Mouse (Mus musculus): ENCODE data around the gene Tpi1. TPM values are rescaled to one million over a fixed set of nuclear protein-coding genes. Genes with fewer than 3 reads are reported as not detected.

Tpi1 gene
- polyA plus RNA-seq, 1 experiment from 2014 or later: 1,271 TPM

DNA sequence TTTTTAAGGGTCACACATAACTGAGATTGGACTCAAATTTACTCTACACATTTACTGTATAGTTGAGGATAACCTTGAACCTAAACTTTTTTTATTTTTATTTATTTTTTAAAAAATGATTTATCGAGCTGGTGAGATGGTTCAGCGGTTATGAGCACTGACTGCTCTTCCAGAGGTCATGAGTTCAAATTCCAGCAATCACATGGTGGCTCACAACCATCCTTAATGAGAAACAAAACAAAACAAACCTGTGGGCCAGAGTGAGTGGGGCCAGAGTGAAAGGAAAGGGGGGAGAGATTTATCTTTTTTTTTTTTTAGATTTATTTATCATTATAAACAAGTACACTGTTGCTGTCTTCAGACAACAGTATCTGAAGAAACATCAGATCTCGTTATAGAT, 22.2 kb downstream of the Tpi1 start:
- ATAC-seq: no peak
- Histone ChIP-seq H3K9ac (ENCODE audit: low read depth, low read length) (no peak overlapping the region), H3K36me3 (ENCODE audit: control insufficient read depth, insufficient read depth, low read length) (no peaks in the 10 kb centered on the region), H3K9me3 (ENCODE audit: control insufficient read depth, low read length) (no peaks in the 10 kb centered on the region), H3K27ac (ENCODE audit: low read length) (no peak overlapping the region), H3K4me2 (ENCODE audit: low read depth, low read length) (no peak overlapping the region), H3K27me3 (replicated peaks; ENCODE audit: control insufficient read depth, insufficient read depth, low read length) (no peaks in the 10 kb centered on the region), H3K4me1 (ENCODE audit: control insufficient read depth, insufficient read depth, low read length) (no peaks in the 10 kb centered on the region), H3K4me3 (ENCODE audit: low read length) (no peak overlapping the region)
- 79% methylated on average over 3 of the region's 3 CpGs for WGBS

DNA sequence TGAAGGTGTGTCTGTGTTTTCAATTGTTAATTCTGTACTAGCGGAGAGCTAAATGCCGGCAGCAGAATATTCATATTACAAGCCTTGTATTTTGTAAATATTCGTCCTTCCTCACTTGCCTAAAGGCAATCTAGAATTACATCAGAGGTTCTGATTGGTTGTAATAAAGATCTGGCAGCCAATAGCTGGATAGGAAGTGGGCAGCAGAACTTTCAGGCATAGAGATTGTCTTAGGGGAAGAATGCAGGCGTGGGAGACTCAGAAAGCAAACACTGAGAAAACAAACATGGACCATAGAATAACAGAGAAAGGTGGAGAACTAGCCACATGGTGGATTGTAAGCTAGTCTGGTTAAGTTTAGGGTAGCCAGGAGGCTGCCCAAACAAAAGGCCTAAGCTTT, 24.0 kb downstream of the Tpi1 start:
- no peaks in the 10 kb centered on the region for H3K9me3 ChIP-seq (ENCODE audit: control insufficient read depth, low read length)
- H3K9ac ChIP-seq (ENCODE audit: low read depth, low read length): no peak overlapping the region
- H3K27me3 ChIP-seq (replicated peaks; ENCODE audit: control insufficient read depth, insufficient read depth, low read length): no peaks in the 10 kb centered on the region
- no peaks in the 10 kb centered on the region for H3K36me3 ChIP-seq (ENCODE audit: control insufficient read depth, insufficient read depth, low read length)
- no peak overlapping the region for H3K4me2 ChIP-seq (ENCODE audit: low read depth, low read length)
- H3K27ac ChIP-seq (ENCODE audit: low read length): no peak overlapping the region
- no peak overlapping the region for H3K4me3 ChIP-seq (ENCODE audit: low read length)
- no peaks in the 10 kb centered on the region for H3K4me1 ChIP-seq (ENCODE audit: control insufficient read depth, insufficient read depth, low read length)
- no peak for ATAC-seq
- 64% methylated on average over 4 of the region's 4 CpGs for WGBS

DNA sequence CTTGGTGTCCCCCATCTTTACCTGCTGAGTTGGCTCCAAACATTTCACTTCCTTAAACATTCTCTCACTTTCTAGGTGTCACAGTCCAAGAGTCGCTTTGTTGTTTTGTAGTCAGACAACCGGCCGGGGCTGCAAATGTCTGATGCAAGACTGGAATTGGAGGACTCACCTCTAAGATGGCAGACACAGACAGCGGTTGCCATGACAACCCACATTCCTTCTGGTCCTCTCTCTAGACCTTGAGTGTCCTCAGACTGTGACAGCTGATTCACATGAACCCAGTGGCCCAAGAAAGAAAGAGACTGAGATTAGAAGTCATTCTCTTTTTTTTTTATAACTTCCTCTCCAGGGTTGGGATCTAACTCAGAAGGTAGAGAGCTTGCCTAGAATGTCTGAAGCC, 24.6 kb downstream of the Tpi1 start:
- no peaks in the 10 kb centered on the region for H3K27me3 ChIP-seq (replicated peaks; ENCODE audit: control insufficient read depth, insufficient read depth, low read length)
- no peak overlapping the region for H3K9ac ChIP-seq (ENCODE audit: low read depth, low read length)
- H3K9me3 ChIP-seq (ENCODE audit: control insufficient read depth, low read length): no peaks in the 10 kb centered on the region
- H3K36me3 ChIP-seq (ENCODE audit: control insufficient read depth, insufficient read depth, low read length): no peaks in the 10 kb centered on the region
- ATAC-seq: no peak
- 81% methylated on average over 4 of the region's 4 CpGs for WGBS
- H3K4me1 ChIP-seq (ENCODE audit: control insufficient read depth, insufficient read depth, low read length): no peaks in the 10 kb centered on the region
- no peak overlapping the region for H3K27ac ChIP-seq (ENCODE audit: low read length)
- H3K4me2 ChIP-seq (ENCODE audit: low read depth, low read length): no peak overlapping the region
- no peak overlapping the region for H3K4me3 ChIP-seq (ENCODE audit: low read length)

DNA sequence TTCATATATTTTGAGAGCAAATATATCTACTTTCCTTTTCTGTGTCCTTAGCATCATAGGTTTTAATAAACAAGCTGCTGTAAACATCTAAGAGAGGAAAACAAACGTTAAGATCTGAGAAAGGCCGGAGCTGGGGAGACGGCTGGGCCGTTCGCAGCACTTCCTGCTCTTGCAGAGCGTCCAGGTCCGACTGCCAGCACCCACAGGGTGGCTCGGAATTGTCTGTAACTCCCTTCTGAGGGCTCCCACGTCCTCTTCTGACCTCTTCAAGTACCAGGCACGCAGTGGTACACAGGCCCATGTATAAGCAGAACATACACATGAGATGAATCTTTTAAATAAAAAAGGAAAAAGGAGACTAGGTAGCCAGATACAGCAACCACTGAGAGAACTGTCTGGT, 26.4 kb downstream of the Tpi1 start:
- Histone ChIP-seq H3K27ac (ENCODE audit: low read length) (no peak overlapping the region), H3K4me3 (ENCODE audit: low read length) (no peak overlapping the region), H3K36me3 (ENCODE audit: control insufficient read depth, insufficient read depth, low read length) (no peaks in the 10 kb centered on the region), H3K4me1 (ENCODE audit: control insufficient read depth, insufficient read depth, low read length) (no peaks in the 10 kb centered on the region; the same call in 1 of the 2 replicates), H3K4me2 (ENCODE audit: low read depth, low read length) (no peak overlapping the region), H3K27me3 (replicated peaks; ENCODE audit: control insufficient read depth, insufficient read depth, low read length) (no peaks in the 10 kb centered on the region), H3K9ac (ENCODE audit: low read depth, low read length) (no peak overlapping the region), H3K9me3 (ENCODE audit: control insufficient read depth, low read length) (no peaks in the 10 kb centered on the region)
- ATAC-seq: no peak
- WGBS: 66% methylated on average over 10 of the region's 10 CpGs

DNA sequence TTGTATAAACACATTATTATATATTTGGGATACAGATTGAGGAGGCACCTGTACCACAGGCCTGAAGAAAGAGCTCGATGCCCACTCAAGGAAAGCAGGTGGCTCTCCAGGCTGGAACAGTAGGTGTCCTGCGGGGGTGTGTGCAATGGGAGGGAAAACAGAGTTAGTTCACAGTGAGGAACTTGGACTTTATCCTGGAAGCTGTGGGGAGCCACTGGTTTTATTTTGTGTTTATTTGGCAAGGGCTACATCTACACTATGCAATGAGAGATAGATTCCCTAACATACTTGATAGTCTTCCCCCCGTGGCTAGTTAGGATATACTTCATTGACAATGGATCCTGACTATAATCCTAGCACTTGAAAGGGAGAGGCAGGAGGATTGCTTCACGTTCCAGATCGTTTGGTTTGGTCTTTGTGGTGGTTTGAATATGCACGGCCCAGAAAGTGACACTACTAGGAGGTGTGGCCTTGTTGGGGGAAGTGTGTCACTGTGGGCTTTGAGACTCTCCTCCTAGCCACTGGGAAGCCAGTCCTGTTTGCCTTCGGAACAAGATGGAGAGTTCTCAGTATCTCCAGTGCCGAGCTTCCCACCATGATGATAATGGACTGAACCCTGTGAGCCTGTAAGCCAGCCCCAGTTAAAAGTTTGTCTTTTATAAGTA, 27.2 kb downstream of the Tpi1 start:
- Histone ChIP-seq H3K9ac (ENCODE audit: low read depth, low read length) (no peak overlapping the region), H3K4me3 (ENCODE audit: low read length) (no peak overlapping the region), H3K27me3 (replicated peaks; ENCODE audit: control insufficient read depth, insufficient read depth, low read length) (no peaks in the 10 kb centered on the region), H3K9me3 (ENCODE audit: control insufficient read depth, low read length) (no peaks in the 10 kb centered on the region), H3K27ac (ENCODE audit: low read length) (no peak overlapping the region), H3K4me1 (ENCODE audit: control insufficient read depth, insufficient read depth, low read length) (no peaks in the 10 kb centered on the region; the same call in 1 of the 2 replicates), H3K36me3 (ENCODE audit: control insufficient read depth, insufficient read depth, low read length) (no peaks in the 10 kb centered on the region), H3K4me2 (ENCODE audit: low read depth, low read length) (no peak overlapping the region)
- no peak for ATAC-seq
- 49% methylated on average over 8 of the region's 8 CpGs for WGBS

DNA sequence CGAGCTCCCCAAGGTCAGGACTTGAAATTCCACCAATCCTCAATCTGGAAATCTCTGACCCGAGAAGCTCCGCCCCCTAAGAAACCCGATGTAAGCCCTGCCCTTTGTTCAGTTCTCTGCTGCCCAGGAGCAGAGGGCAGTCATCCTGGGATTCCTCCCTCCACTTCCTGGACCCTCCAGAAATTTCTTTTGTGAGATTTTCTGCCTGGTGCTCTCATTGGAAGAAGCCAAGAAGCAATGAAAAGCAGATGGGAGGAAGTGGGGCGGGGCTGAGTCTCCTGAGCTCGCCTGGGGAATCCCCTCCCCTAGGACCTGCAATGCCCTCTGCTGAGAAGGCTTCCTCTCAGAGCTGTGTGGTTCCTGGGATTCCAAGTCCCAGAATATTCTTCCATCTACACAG, 31.7 kb downstream of the Tpi1 start:
- ATAC-seq: peak; percentile 53
- WGBS: 20% methylated on average over 6 of the region's 6 CpGs
- no peak overlapping the region for H3K27ac ChIP-seq (ENCODE audit: low read length)
- H3K4me2 ChIP-seq (ENCODE audit: low read depth, low read length): peak overlapping the region; percentile 30
- no peaks in the 10 kb centered on the region; the same call in 1 of the 2 replicates for H3K4me1 ChIP-seq (ENCODE audit: control insufficient read depth, insufficient read depth, low read length)
- no peaks in the 10 kb centered on the region for H3K36me3 ChIP-seq (ENCODE audit: control insufficient read depth, insufficient read depth, low read length)
- peak overlapping the region; percentile 33 for H3K4me3 ChIP-seq (ENCODE audit: low read length)
- H3K9me3 ChIP-seq (ENCODE audit: control insufficient read depth, low read length): no peaks in the 10 kb centered on the region
- H3K9ac ChIP-seq (ENCODE audit: low read depth, low read length): no peak overlapping the region
- no peaks in the 10 kb centered on the region; the same call in 1 of the 2 replicates for H3K27me3 ChIP-seq (replicated peaks; ENCODE audit: control insufficient read depth, insufficient read depth, low read length)

DNA sequence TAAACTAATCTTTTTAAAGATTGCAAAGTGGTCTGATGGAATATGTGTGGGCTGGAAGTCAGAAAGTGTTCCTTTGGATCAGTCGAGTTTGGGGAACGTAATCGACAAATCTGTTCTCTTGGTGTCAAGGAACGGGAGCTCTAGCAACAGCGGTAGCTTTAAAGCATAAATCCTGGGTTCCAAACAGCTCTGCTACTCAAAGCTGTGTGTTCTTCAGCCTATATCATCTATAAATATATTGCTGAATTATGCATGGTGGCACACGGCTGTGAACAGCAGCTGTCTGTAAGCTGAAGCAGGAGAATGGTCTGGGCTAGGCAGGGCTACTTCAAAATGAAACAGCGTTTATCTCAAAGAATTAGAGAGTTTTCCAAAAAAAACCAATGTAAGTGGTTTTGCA, 33.2 kb downstream of the Tpi1 start:
- H3K4me3 ChIP-seq (ENCODE audit: low read length): no peak overlapping the region
- no peak overlapping the region for H3K9ac ChIP-seq (ENCODE audit: low read depth, low read length)
- no peak overlapping the region for H3K27ac ChIP-seq (ENCODE audit: low read length)
- WGBS: 87% methylated on average over 7 of the region's 7 CpGs
- no peaks in the 10 kb centered on the region for H3K36me3 ChIP-seq (ENCODE audit: control insufficient read depth, insufficient read depth, low read length)
- no peak overlapping the region for H3K4me2 ChIP-seq (ENCODE audit: low read depth, low read length)
- no peaks in the 10 kb centered on the region; the same call in 1 of the 2 replicates for H3K27me3 ChIP-seq (replicated peaks; ENCODE audit: control insufficient read depth, insufficient read depth, low read length)
- H3K4me1 ChIP-seq (ENCODE audit: control insufficient read depth, insufficient read depth, low read length): no peaks in the 10 kb centered on the region; the same call in 1 of the 2 replicates
- ATAC-seq: no peak
- H3K9me3 ChIP-seq (ENCODE audit: control insufficient read depth, low read length): no peaks in the 10 kb centered on the region

DNA sequence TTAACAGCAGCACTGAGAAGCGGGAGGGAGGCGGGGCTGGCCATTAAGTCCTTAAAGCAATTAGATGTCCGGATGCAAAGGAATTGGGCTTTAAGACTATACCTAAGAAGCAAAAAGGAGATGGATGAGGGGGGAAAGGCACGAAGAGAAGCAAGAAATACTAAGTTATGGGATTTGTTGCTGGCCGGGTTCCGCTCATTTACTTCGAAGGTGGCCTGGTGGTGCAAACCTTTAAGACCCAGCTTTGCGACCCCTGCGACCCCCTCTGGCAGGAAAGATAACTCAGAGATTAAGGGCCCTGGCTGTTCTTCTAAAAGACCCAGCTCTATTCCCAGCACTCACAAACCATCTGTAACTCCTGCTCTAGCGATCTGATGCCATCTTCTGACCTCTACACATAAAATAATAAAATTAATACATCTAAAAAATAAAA, 34.1 kb downstream of the Tpi1 start:
- ATAC-seq: peak; percentile 12; the same call in 1 of the 2 replicates
- no peaks in the 10 kb centered on the region; the same call in 1 of the 2 replicates for H3K4me1 ChIP-seq (ENCODE audit: control insufficient read depth, insufficient read depth, low read length)
- peak overlapping the region; percentile 42 for H3K4me3 ChIP-seq (ENCODE audit: low read length)
- no peaks in the 10 kb centered on the region; the same call in 1 of the 2 replicates for H3K27me3 ChIP-seq (replicated peaks; ENCODE audit: control insufficient read depth, insufficient read depth, low read length)
- H3K9me3 ChIP-seq (ENCODE audit: control insufficient read depth, low read length): no peaks in the 10 kb centered on the region
- H3K4me2 ChIP-seq (ENCODE audit: low read depth, low read length): peak overlapping the region; percentile 61
- H3K36me3 ChIP-seq (ENCODE audit: control insufficient read depth, insufficient read depth, low read length): no peaks in the 10 kb centered on the region
- WGBS: 4% methylated on average over 10 of the region's 10 CpGs
- 0 out of 2 replicates have a peak overlapping the region, but pooled peaks have one; percentile 3 for H3K9ac ChIP-seq (ENCODE audit: low read depth, low read length)
- no peak overlapping the region for H3K27ac ChIP-seq (ENCODE audit: low read length)

DNA sequence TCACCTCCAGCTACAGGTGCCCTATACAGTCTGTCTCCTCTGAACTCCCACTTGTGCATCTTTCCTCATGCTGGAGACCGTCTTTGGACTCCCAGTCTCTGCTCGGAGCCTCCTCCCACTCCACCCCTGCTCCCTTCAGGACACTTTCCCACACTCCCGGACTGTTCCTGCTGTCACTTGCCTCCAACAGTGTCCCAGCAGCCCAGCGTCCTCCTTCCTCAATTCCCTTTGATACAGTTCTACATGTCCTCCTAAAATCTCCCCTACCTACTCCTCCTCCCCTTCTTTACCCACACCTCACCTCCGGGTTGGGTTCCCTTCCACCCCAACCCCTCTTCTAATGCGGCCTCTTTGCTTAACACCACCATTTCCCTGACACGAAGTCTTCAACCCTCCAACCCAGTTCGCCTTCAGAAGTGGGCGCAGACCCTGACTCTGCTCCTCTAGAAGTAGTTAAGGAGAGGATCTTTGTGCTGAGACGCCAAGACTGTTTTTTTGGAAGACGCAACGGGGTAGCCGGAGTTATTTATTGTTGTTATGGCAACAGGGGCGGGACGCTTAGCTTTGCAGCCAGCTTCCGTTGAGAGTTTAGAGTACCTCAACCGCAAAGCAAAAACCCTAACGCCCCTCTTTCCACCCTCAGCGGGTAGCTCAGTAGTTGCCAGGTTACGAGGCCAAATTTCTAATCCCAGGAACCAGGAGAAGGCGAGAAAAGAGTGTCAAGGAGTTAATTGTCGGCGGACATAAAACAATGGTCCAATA, 34.7 kb downstream of the Tpi1 start, which contains the start of gene Lrrc23:
Gene Lrrc23, minus strand, starts transcription at position 506 of the 762 bp plus-strand sequence.
- 0 out of 2 replicates have a peak within 1 kb of the TSS, but pooled peaks have one; percentile 3 for H3K9ac ChIP-seq (ENCODE audit: low read depth, low read length)
- peak within 1 kb of the TSS; percentile 42 for H3K4me3 ChIP-seq (ENCODE audit: low read length)
- no peaks in the 10 kb centered on the region for H3K9me3 ChIP-seq (ENCODE audit: control insufficient read depth, low read length)
- 3% methylated on average over 23 of the region's 23 CpGs for WGBS
- peak within 1 kb of the TSS; percentile 61 for H3K4me2 ChIP-seq (ENCODE audit: low read depth, low read length)
- no peaks in the 10 kb centered on the region; the same call in 1 of the 2 replicates for H3K4me1 ChIP-seq (ENCODE audit: control insufficient read depth, insufficient read depth, low read length)
- no peaks in the 10 kb centered on the region for H3K36me3 ChIP-seq (ENCODE audit: control insufficient read depth, insufficient read depth, low read length)
- H3K27me3 ChIP-seq (replicated peaks; ENCODE audit: control insufficient read depth, insufficient read depth, low read length): no peaks in the 10 kb centered on the region; the same call in 1 of the 2 replicates
- no peak within 1 kb of the TSS for H3K27ac ChIP-seq (ENCODE audit: low read length)
- ATAC-seq: peak; percentile 59

All from intestine, embryonic 16.5 days (tissue).